Mouse (Mus musculus): ENCODE data around the gene Gm3373. TPM values are rescaled to one million over a fixed set of nuclear protein-coding genes. Genes with fewer than 3 reads are reported as not detected.
"Not testable (repeated sequence)": the region's sequence is repeated elsewhere in the genome, so short reads cannot be mapped to it uniquely, and the experiment has no call there.

The Gm3373 gene
- not detected in 2 replicates for polyA plus RNA-seq (2016; fragmentation: Nextera tagmentation; extraction: Ambion mirVana)

DNA sequence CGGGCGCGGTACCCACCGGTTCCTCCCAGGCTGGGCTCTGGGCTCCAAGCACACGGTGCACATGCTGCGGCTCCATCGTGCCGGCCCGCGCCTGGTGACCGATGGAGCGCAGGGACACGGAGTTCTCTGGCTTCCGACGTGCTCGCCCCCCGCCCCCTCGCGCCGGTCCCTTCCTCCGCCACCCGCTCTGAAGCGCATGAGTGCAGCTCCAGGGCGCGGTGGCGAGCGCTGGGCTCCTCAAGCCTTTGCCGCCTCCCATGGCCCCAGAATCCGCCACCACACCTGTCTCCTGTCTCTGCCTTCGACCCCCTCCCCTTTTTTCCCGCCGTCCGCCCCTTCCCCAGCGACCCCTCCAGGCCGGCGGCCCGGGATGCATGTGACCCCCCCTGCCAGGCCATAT lies at the start of gene Gm3373:
Gene Gm3373, minus strand, starts transcription at position 101 of the 400 bp plus-strand sequence.
- H3K27ac ChIP-seq (ENCODE audit: poor library complexity, severe bottlenecking); H3K9ac ChIP-seq; H3K4me2 ChIP-seq; H3K9me3 ChIP-seq (replicated peaks); H3K36me3 ChIP-seq; H3K4me1 ChIP-seq (replicated peaks); H3K4me3 ChIP-seq; H3K27me3 ChIP-seq (replicated peaks); ATAC-seq (ENCODE audit: insufficient number of reproducible peaks, low FRiP score): not testable (repeated sequence)
- no CpG with 5 or more reads among the region's 37 CpGs for WGBS

DNA sequence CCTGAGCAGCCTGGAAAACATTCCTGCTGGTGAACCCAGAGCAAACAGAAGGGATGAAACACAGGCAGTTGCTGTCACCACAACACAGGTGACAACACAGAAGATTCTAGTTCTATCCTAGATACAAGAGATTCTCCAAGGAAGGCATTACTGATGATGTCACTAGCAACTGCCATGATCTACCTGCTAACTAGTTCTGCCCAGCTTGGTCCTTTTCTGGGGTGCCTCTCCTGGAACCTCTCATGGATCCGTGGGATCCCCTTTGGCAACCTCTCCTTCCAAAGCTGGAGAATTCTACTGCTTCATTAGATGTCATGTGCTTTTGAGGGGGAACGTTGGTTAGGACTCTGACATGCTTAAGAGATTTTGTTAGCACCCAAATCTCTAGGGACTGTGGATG lies 54.0 kb downstream of the Gm3373 start, which contains the start of gene Gm9603:
Gene Gm9603, minus strand, starts transcription at position 101 of the 400 bp plus-strand sequence.
- H3K36me3 ChIP-seq; H3K9ac ChIP-seq; H3K9me3 ChIP-seq (replicated peaks); H3K4me1 ChIP-seq (replicated peaks); H3K4me2 ChIP-seq; H3K27me3 ChIP-seq (replicated peaks); H3K27ac ChIP-seq (ENCODE audit: poor library complexity, severe bottlenecking); H3K4me3 ChIP-seq; ATAC-seq (ENCODE audit: insufficient number of reproducible peaks, low FRiP score): not testable (repeated sequence)
- WGBS, result no CpG with 5 or more reads among the region's 2 CpGs

Other genes with a start within 250 kb of the Gm3373 start
- gene Gm3488, start 239.9 kb downstream of the Gm3373 start, polyA plus RNA-seq (2016; fragmentation: Nextera tagmentation; extraction: Ambion mirVana), result 1.4 and 1.5 TPM in 2 replicates
- gene Gm3532, start 203.1 kb downstream of the Gm3373 start, polyA plus RNA-seq (2016; fragmentation: Nextera tagmentation; extraction: Ambion mirVana), result not detected in 2 replicates
- not detected in 2 replicates for gene Gm8265, start 108.5 kb downstream of the Gm3373 start, polyA plus RNA-seq (2016; fragmentation: Nextera tagmentation; extraction: Ambion mirVana)
- gene Gm9603, start 54.1 kb downstream of the Gm3373 start, polyA plus RNA-seq (2016; fragmentation: Nextera tagmentation; extraction: Ambion mirVana), result not detected in 2 replicates
- gene Gm3383, start 66.4 kb upstream of the Gm3373 start, polyA plus RNA-seq (2016; fragmentation: Nextera tagmentation; extraction: Ambion mirVana), result 0.97 and 1.3 TPM in 2 replicates
- not detected in 2 replicates for gene Gm3424, start 88.8 kb upstream of the Gm3373 start, polyA plus RNA-seq (2016; fragmentation: Nextera tagmentation; extraction: Ambion mirVana)
- not detected in 2 replicates for gene Gm8237, start 138.8 kb upstream of the Gm3373 start, polyA plus RNA-seq (2016; fragmentation: Nextera tagmentation; extraction: Ambion mirVana)
- gene Gm3248, start 220.2 kb upstream of the Gm3373 start, polyA plus RNA-seq (2016; fragmentation: Nextera tagmentation; extraction: Ambion mirVana), result 0.77 and 0.95 TPM in 2 replicates
- gene Gm3453, start 237.6 kb upstream of the Gm3373 start, polyA plus RNA-seq (2016; fragmentation: Nextera tagmentation; extraction: Ambion mirVana), result not detected in 2 replicates